Mouse (Mus musculus) limb, embryonic 14.5 days (tissue): Measurements from ENCODE around the gene Olfr391-ps. TPM values are rescaled to one million over a fixed set of nuclear protein-coding genes. Genes with fewer than 3 reads are reported as not detected.

Source experiments
- ATAC-seq: fragments of 200-750 bp; cut with Nextera tagmentation; 2 replicates; pipeline ENCODE4 v1.8.0; 2017; ENCODE audit warnings: low read depth, moderate number of reproducible peaks, moderate TSS enrichment; ENCODE audit not compliant: low FRiP score
- DNase-seq: peaks from one replicate; pipeline ENCODE4 v3.0.0-alpha.2; 2015; ENCODE audit warnings: low spot score
- H3K27ac ChIP-seq: fragments of 300-500 bp; sonication (generic); replicated peaks from 2 replicates; pipeline ENCODE4 v1.5.1; 2014; ENCODE audit warnings: low read depth, mild to moderate bottlenecking, low read length, moderate library complexity, mixed read lengths
- H3K27me3 ChIP-seq: fragments of 300-500 bp; sonication (generic); 2 replicates; pipeline ENCODE4 v1.6.1; 2014; ENCODE audit warnings: low read length, mixed read lengths; ENCODE audit not compliant: control insufficient read depth, insufficient read depth
- H3K36me3 ChIP-seq: fragments of 300-500 bp; sonication (generic); 2 replicates; pipeline ENCODE4 v1.6.1; 2014; ENCODE audit warnings: mild to moderate bottlenecking, low read length, moderate library complexity, mixed read lengths; ENCODE audit not compliant: control insufficient read depth, insufficient read depth
- H3K4me1 ChIP-seq: fragments of 300-500 bp; sonication (generic); 2 replicates; pipeline ENCODE4 v1.6.1; 2014; ENCODE audit warnings: antibody characterized with exemption, low read length, mixed read lengths; ENCODE audit not compliant: control insufficient read depth, insufficient read depth
- H3K4me2 ChIP-seq: fragments of 300-500 bp; sonication (generic); replicated peaks from 2 replicates; pipeline ENCODE4 v1.6.1; 2014; ENCODE audit warnings: low read depth, mild to moderate bottlenecking, low read length, moderate library complexity; ENCODE audit not compliant: severe bottlenecking
- H3K4me3 ChIP-seq: fragments of 300-500 bp; sonication (generic); replicated peaks from 2 replicates; pipeline ENCODE4 v1.5.1; 2014; ENCODE audit warnings: low read length
- H3K9ac ChIP-seq: fragments of 300-500 bp; sonication (generic); 2 replicates; pipeline ENCODE4 v1.6.1; 2014; ENCODE audit warnings: mild to moderate bottlenecking, low read depth, low read length, moderate library complexity; ENCODE audit not compliant: severe bottlenecking
- H3K9me3 ChIP-seq: fragments of 300-500 bp; sonication (generic); 2 replicates; pipeline ENCODE4 v1.6.1; 2016; ENCODE audit warnings: low read length; ENCODE audit not compliant: control insufficient read depth
- POLR2A ChIP-seq: fragments of 200-500 bp; IDR thresholded peaks from 2 replicates; pipeline ENCODE4 v1.8.0; 2012; ENCODE audit warnings: inconsistent platforms, mild to moderate bottlenecking, moderate library complexity, borderline replicate concordance; ENCODE audit not compliant: insufficient read depth, insufficient read length; ENCODE audit errors: extremely low read depth
- polyA plus RNA-seq, 2 experiments: library from polyadenylated mRNA; depleted of rRNA in 1 of 2; stranded (reverse) in 1 of 2; unstranded in 1 of 2; fragments of >200 nt; fragmentation: Nextera tagmentation in 1 of 2; extraction: Ambion mirVana in 1 of 2; gene quantifications; 2 replicates each; pipeline versions ENCODE4 v1.2.1 to v1.2.3; 2012 to 2014

The Olfr391-ps gene
- polyA plus RNA-seq, 2 experiments = not detected

GRCm38 (mm10) chr11:73759115-73759514, 43.7 kb downstream of the Olfr391-ps start:
- no peak overlapping the region for H3K27ac ChIP-seq
- H3K9ac ChIP-seq = no peak overlapping the region
- DNase-seq = no peak
- H3K4me3 ChIP-seq = no peak overlapping the region
- H3K27me3 ChIP-seq = no peaks in the 10 kb centered on the region
- TF ChIP-seq POLR2A = no peak
- H3K4me1 ChIP-seq = no peaks in the 10 kb centered on the region
- H3K36me3 ChIP-seq = no peaks in the 10 kb centered on the region
- H3K9me3 ChIP-seq = peaks cover 3% of the 10 kb centered on the region; the same call in 1 of the 2 replicates
- no peak overlapping the region for H3K4me2 ChIP-seq
- no peak for ATAC-seq

Other genes with a start within 250 kb of the Olfr391-ps start
- not detected in 2 replicates for gene Olfr385, start 210.0 kb downstream of the Olfr391-ps start, polyA plus RNA-seq (2012; rRNA removed)
- not detected in 2 replicates for gene Olfr385, start 210.0 kb downstream of the Olfr391-ps start, polyA plus RNA-seq (2014; fragmentation: Nextera tagmentation; extraction: Ambion mirVana)
- not detected in 2 replicates for gene Olfr384, start 204.5 kb downstream of the Olfr391-ps start, polyA plus RNA-seq (2012; rRNA removed)
- not detected in 2 replicates for gene Olfr384, start 204.5 kb downstream of the Olfr391-ps start, polyA plus RNA-seq (2014; fragmentation: Nextera tagmentation; extraction: Ambion mirVana)
- gene Zfp735, start 114.3 kb downstream of the Olfr391-ps start, polyA plus RNA-seq (2012; rRNA removed) = not detected in 2 replicates
- gene Zfp735, start 114.3 kb downstream of the Olfr391-ps start, polyA plus RNA-seq (2014; fragmentation: Nextera tagmentation; extraction: Ambion mirVana) = not detected in 2 replicates
- gene Olfr389, start 22.3 kb downstream of the Olfr391-ps start, polyA plus RNA-seq (2012; rRNA removed) = not detected in 2 replicates
- gene Olfr389, start 22.3 kb downstream of the Olfr391-ps start, polyA plus RNA-seq (2014; fragmentation: Nextera tagmentation; extraction: Ambion mirVana) = not detected in 2 replicates
- gene Olfr390, start 20.1 kb downstream of the Olfr391-ps start, polyA plus RNA-seq (2012; rRNA removed) = not detected in 2 replicates
- gene Olfr390, start 20.1 kb downstream of the Olfr391-ps start, polyA plus RNA-seq (2014; fragmentation: Nextera tagmentation; extraction: Ambion mirVana) = not detected in 2 replicates
- not detected in 2 replicates for gene Olfr392, start 14.0 kb upstream of the Olfr391-ps start, polyA plus RNA-seq (2012; rRNA removed)
- gene Olfr392, start 14.0 kb upstream of the Olfr391-ps start, polyA plus RNA-seq (2014; fragmentation: Nextera tagmentation; extraction: Ambion mirVana) = not detected in 2 replicates
- not detected in 2 replicates for gene Olfr393, start 48.4 kb upstream of the Olfr391-ps start, polyA plus RNA-seq (2012; rRNA removed)
- not detected in 2 replicates for gene Olfr393, start 48.4 kb upstream of the Olfr391-ps start, polyA plus RNA-seq (2014; fragmentation: Nextera tagmentation; extraction: Ambion mirVana)
- not detected in 2 replicates for gene Olfr394, start 87.7 kb upstream of the Olfr391-ps start, polyA plus RNA-seq (2012; rRNA removed)
- not detected in 2 replicates for gene Olfr394, start 87.7 kb upstream of the Olfr391-ps start, polyA plus RNA-seq (2014; fragmentation: Nextera tagmentation; extraction: Ambion mirVana)
- gene Olfr395, start 106.2 kb upstream of the Olfr391-ps start, polyA plus RNA-seq (2012; rRNA removed) = not detected in 2 replicates
- gene Olfr395, start 106.2 kb upstream of the Olfr391-ps start, polyA plus RNA-seq (2014; fragmentation: Nextera tagmentation; extraction: Ambion mirVana) = not detected in 2 replicates
- not detected in 2 replicates for gene Olfr23, start 133.6 kb upstream of the Olfr391-ps start, polyA plus RNA-seq (2012; rRNA removed)
- not detected in 2 replicates for gene Olfr23, start 133.6 kb upstream of the Olfr391-ps start, polyA plus RNA-seq (2014; fragmentation: Nextera tagmentation; extraction: Ambion mirVana)
- gene Olfr397, start 157.8 kb upstream of the Olfr391-ps start, polyA plus RNA-seq (2012; rRNA removed) = not detected in 2 replicates
- not detected in 2 replicates for gene Olfr397, start 157.8 kb upstream of the Olfr391-ps start, polyA plus RNA-seq (2014; fragmentation: Nextera tagmentation; extraction: Ambion mirVana)
- not detected in 2 replicates for gene Olfr398, start 187.4 kb upstream of the Olfr391-ps start, polyA plus RNA-seq (2012; rRNA removed)
- not detected in 2 replicates for gene Olfr398, start 187.4 kb upstream of the Olfr391-ps start, polyA plus RNA-seq (2014; fragmentation: Nextera tagmentation; extraction: Ambion mirVana)